Mouse (Mus musculus): ENCODE measurements around the gene Tmem184c. TPM values are rescaled to one million over a fixed set of nuclear protein-coding genes. Genes with fewer than 3 reads are reported as not detected.

Gene Tmem184c
- total RNA-seq (2023; ENCODE audit: inconsistent age): 17.4 to 19.4 TPM (median 18.6 TPM) in 4 replicates

DNA sequence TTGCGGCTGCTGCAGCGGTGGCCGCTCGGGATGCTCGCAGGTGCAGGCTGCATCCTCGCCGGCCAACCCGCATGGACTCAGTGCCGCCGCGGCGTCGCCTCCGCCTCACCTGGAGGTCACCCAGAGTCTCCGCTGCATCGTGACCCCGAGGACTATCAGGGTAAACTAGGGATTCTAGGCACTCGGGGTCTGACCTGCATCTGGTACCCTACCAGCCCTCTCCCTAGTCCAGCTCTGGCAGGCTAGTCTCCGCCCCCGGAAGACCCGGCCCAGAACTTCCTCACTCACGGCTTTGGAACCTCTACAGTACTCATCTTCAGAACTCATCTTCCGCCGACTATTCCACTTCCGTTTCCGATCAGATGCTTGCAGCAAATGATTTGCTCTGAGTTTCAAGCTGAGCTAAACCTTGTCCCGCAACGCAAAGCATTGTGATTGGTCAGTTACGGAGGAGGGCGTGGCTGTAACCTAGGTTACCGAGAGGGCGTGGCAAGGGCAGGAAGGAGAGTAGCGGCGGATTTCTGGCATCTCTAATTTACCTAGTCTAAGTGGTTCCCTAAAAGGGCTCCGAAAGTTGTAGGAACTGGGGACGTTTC lies at the start of gene Tmem184c:
TSS of gene Tmem184c (minus strand) at position 325 of the 596 bp plus-strand sequence.

DNA sequence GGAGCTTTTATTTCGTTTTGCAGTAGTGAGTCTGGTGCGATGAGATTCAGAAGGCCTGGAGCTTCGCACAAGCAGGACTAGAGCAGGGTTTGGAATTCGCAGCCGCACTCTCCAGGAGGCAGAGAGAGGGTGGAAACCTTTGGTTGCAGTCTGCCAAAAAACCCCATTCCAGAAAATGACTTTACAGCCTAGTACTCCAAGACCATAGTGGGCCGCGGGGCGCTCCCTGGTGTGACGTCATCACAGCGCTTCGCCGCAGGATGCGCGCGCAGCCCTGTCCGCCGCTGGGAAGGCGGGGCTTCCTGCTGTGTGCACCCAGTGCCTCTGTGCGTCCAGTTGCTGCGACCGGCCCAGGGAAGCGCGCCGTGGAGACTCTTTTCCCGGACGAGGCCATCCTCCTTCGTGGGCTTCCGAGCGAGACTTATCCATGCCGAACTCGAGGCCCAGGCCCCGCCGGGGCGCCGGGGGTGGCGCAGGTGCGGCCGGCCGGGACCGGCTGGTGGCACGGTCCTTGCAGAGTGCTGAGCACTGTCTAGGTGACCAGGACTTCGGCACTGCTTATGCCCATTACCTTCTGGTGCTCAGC lies 61.3 kb downstream of the Tmem184c start, which contains the start of gene Prmt9:
TSS of gene Prmt9 (plus strand) at position 277 of the 586 bp plus-strand sequence.

Other genes with a start within 250 kb of the Tmem184c start
- gene Arhgap10, start 92.7 kb downstream of the Tmem184c start, total RNA-seq (2023; ENCODE audit: inconsistent age): 3.7 to 4.6 TPM (median 4.2 TPM) in 4 replicates
- gene Prmt9, start 61.3 kb downstream of the Tmem184c start, total RNA-seq (2023; ENCODE audit: inconsistent age): 18.7 to 21.8 TPM (median 19.8 TPM) in 4 replicates
- gene Ednra, start 113.8 kb upstream of the Tmem184c start, total RNA-seq (2023; ENCODE audit: inconsistent age): not detected in 4 replicates

All from B cell, adult (primary cell).